Mouse (Mus musculus) embryonic facial prominence, embryonic 12.5 days (tissue): ENCODE results near the gene Ltn1. TPM values are rescaled to one million over a fixed set of nuclear protein-coding genes. Genes with fewer than 3 reads are reported as not detected.

Experiments used
- ATAC-seq: fragments of 200-750 bp; cut with Nextera tagmentation; 2 replicates; pipeline ENCODE4 v1.8.0; 2017; ENCODE audit not compliant: insufficient number of reproducible peaks, insufficient read depth, low FRiP score, low TSS enrichment
- H3K27ac ChIP-seq: fragments of 300-500 bp; sonication (generic); 2 replicates; pipeline ENCODE4 v1.5.1; 2016; ENCODE audit warnings: mild to moderate bottlenecking
- H3K27me3 ChIP-seq: fragments of 300-500 bp; sonication (generic); 2 replicates; pipeline ENCODE4 v1.6.1; 2016; ENCODE audit warnings: mild to moderate bottlenecking, moderate library complexity
- H3K36me3 ChIP-seq: fragments of 300-500 bp; sonication (generic); 2 replicates; pipeline ENCODE4 v1.6.1; 2016; ENCODE audit warnings: mild to moderate bottlenecking
- H3K4me1 ChIP-seq: fragments of 300-500 bp; sonication (generic); 2 replicates; pipeline ENCODE4 v1.6.1; 2016
- H3K4me2 ChIP-seq: fragments of 300-500 bp; sonication (generic); replicated peaks from 2 replicates; pipeline ENCODE4 v1.6.1; 2016; ENCODE audit warnings: mild to moderate bottlenecking, moderate library complexity
- H3K4me3 ChIP-seq: fragments of 300-500 bp; sonication (generic); 2 replicates; pipeline ENCODE4 v1.5.1; 2016; ENCODE audit warnings: mild to moderate bottlenecking
- H3K9ac ChIP-seq: fragments of 300-500 bp; sonication (generic); 2 replicates; pipeline ENCODE4 v1.6.1; 2016; ENCODE audit warnings: mild to moderate bottlenecking, moderate library complexity
- H3K9me3 ChIP-seq: fragments of 300-500 bp; sonication (generic); 2 replicates; pipeline ENCODE4 v1.6.1; 2016; ENCODE audit warnings: mild to moderate bottlenecking, moderate library complexity
- WGBS: fragments of 180-500 bp; shearing (Covaris S2); methylation state at CpG from one replicate; pipeline ENCODE4 v1.1.7; 2016; 5-methylcytosine and 5-hydroxymethylcytosine counted together
- polyA plus RNA-seq: library from polyadenylated mRNA; unstranded; fragments of >200 nt; fragmentation: Nextera tagmentation; extraction: Ambion mirVana; gene quantifications from 2 replicates; pipeline ENCODE4 v1.2.1, GENCODE M21; 2016

Gene Ltn1
- polyA plus RNA-seq, 1 experiment from 2014 or later: 31.7 TPM

GRCm38 (mm10) chr16:87387444-87387977 is 44.9 kb downstream of the Ltn1 start:
- Histone ChIP-seq H3K9ac (no peak overlapping the region), H3K4me3 (no peak overlapping the region), H3K9me3 (no peaks in the 10 kb centered on the region), H3K4me2 (no peak overlapping the region), H3K27ac (no peak overlapping the region), H3K27me3 (no peaks in the 10 kb centered on the region), H3K4me1 (no peaks in the 10 kb centered on the region), H3K36me3 (peaks cover 61% of the 10 kb centered on the region)
- WGBS: 97% methylated on average over 3 of the region's 3 CpGs
- no peak for ATAC-seq

- Histone ChIP-seq H3K4me2 (no peak overlapping the region), H3K9me3 (no peaks in the 10 kb centered on the region), H3K27me3 (no peaks in the 10 kb centered on the region), H3K9ac (no peak overlapping the region), H3K27ac (no peak overlapping the region), H3K4me1 (no peaks in the 10 kb centered on the region), H3K4me3 (no peak overlapping the region), H3K36me3 (peaks cover 79% of the 10 kb centered on the region)
- WGBS: 83% methylated on average over 2 of the region's 2 CpGs
- no peak for ATAC-seq
Observed at GRCm38 (mm10) chr16:87384366-87384765, 48.0 kb downstream of the Ltn1 start.

- no peak for ATAC-seq
- no peaks in the 10 kb centered on the region for H3K9me3 ChIP-seq
- H3K9ac ChIP-seq: no peak overlapping the region
- no peak overlapping the region for H3K4me2 ChIP-seq
- H3K4me1 ChIP-seq: no peaks in the 10 kb centered on the region
- 94% methylated on average over 2 of the region's 2 CpGs for WGBS
- H3K27ac ChIP-seq: no peak overlapping the region
- no peak overlapping the region for H3K4me3 ChIP-seq
- H3K27me3 ChIP-seq: no peaks in the 10 kb centered on the region
- H3K36me3 ChIP-seq: peaks cover 75% of the 10 kb centered on the region
Observed at GRCm38 (mm10) chr16:87382996-87383395, 49.4 kb downstream of the Ltn1 start.

- H3K27me3 ChIP-seq: no peaks in the 10 kb centered on the region
- H3K4me3 ChIP-seq: no peak overlapping the region
- no peak overlapping the region for H3K9ac ChIP-seq
- 91% methylated on average over 6 of the region's 6 CpGs for WGBS
- H3K9me3 ChIP-seq: no peaks in the 10 kb centered on the region
- no peaks in the 10 kb centered on the region for H3K4me1 ChIP-seq
- H3K4me2 ChIP-seq: no peak overlapping the region
- peaks cover 30% of the 10 kb centered on the region for H3K36me3 ChIP-seq
- ATAC-seq: no peak
- no peak overlapping the region for H3K27ac ChIP-seq
Observed at GRCm38 (mm10) chr16:87366445-87366844, 66.0 kb downstream of the Ltn1 start.

- peaks cover 30% of the 10 kb centered on the region for H3K36me3 ChIP-seq
- no peak overlapping the region for H3K4me2 ChIP-seq
- ATAC-seq: no peak
- H3K9ac ChIP-seq: no peak overlapping the region
- H3K4me1 ChIP-seq: no peaks in the 10 kb centered on the region
- no peaks in the 10 kb centered on the region for H3K27me3 ChIP-seq
- 63% methylated on average over 10 of the region's 10 CpGs for WGBS
- H3K9me3 ChIP-seq: no peaks in the 10 kb centered on the region
- no peak overlapping the region for H3K4me3 ChIP-seq
- H3K27ac ChIP-seq: no peak overlapping the region
Observed at GRCm38 (mm10) chr16:87366035-87366434, 66.4 kb downstream of the Ltn1 start.

- H3K9ac ChIP-seq: no peak overlapping the region
- H3K9me3 ChIP-seq: no peaks in the 10 kb centered on the region
- no peak overlapping the region for H3K27ac ChIP-seq
- 92% methylated on average over 4 of the region's 4 CpGs for WGBS
- H3K27me3 ChIP-seq: no peaks in the 10 kb centered on the region
- no peak for ATAC-seq
- H3K36me3 ChIP-seq: peaks cover 30% of the 10 kb centered on the region
- no peak overlapping the region for H3K4me2 ChIP-seq
- no peaks in the 10 kb centered on the region for H3K4me1 ChIP-seq
- no peak overlapping the region for H3K4me3 ChIP-seq
Observed at GRCm38 (mm10) chr16:87364231-87364630, 68.2 kb downstream of the Ltn1 start.

GRCm38 (mm10) chr16:87360096-87360495 is 72.3 kb downstream of the Ltn1 start:
- WGBS: 88% methylated on average over 6 of the region's 6 CpGs
- Histone ChIP-seq H3K4me2 (no peak overlapping the region), H3K4me1 (no peaks in the 10 kb centered on the region), H3K4me3 (no peak overlapping the region), H3K27ac (no peak overlapping the region), H3K9ac (no peak overlapping the region), H3K36me3 (peaks cover 31% of the 10 kb centered on the region), H3K27me3 (no peaks in the 10 kb centered on the region), H3K9me3 (no peaks in the 10 kb centered on the region)
- ATAC-seq: no peak

GRCm38 (mm10) chr16:87354748-87355147 is 77.7 kb downstream of the Ltn1 start:
- peak overlapping the region; percentile 48 for H3K4me2 ChIP-seq
- no peak overlapping the region for H3K27ac ChIP-seq
- no peaks in the 10 kb centered on the region for H3K27me3 ChIP-seq
- peaks cover 7% of the 10 kb centered on the region for H3K36me3 ChIP-seq
- no peak for ATAC-seq
- no peak overlapping the region for H3K9ac ChIP-seq
- H3K4me3 ChIP-seq: peak overlapping the region; percentile 72
- H3K4me1 ChIP-seq: no peaks in the 10 kb centered on the region
- 84% methylated on average over 7 of the region's 7 CpGs for WGBS
- no peaks in the 10 kb centered on the region for H3K9me3 ChIP-seq

- H3K36me3 ChIP-seq: peaks cover 7% of the 10 kb centered on the region
- peak within 1 kb of the TSS; percentile 48 for H3K4me2 ChIP-seq
- no peaks in the 10 kb centered on the region for H3K27me3 ChIP-seq
- no peaks in the 10 kb centered on the region for H3K9me3 ChIP-seq
- peak; percentile 98 for ATAC-seq
- H3K27ac ChIP-seq: peak within 1 kb of the TSS; percentile 91
- peak within 1 kb of the TSS; percentile 72 for H3K4me3 ChIP-seq
- H3K4me1 ChIP-seq: no peaks in the 10 kb centered on the region
- WGBS: under 1% methylated on average over 48 of the region's 48 CpGs
- H3K9ac ChIP-seq: peak within 1 kb of the TSS; percentile 74
Observed at GRCm38 (mm10) chr16:87354075-87354583, 78.3 kb downstream of the Ltn1 start, which contains the start of gene N6amt1. TSS of gene N6amt1 (plus strand) at chr16:87354185.

GRCm38 (mm10) chr16:87353605-87354004 is 78.8 kb downstream of the Ltn1 start:
- Histone ChIP-seq H3K27ac (no peak overlapping the region), H3K4me3 (peak overlapping the region; percentile 72), H3K4me1 (no peaks in the 10 kb centered on the region), H3K9ac (no peak overlapping the region), H3K4me2 (peak overlapping the region; percentile 48), H3K27me3 (no peaks in the 10 kb centered on the region), H3K9me3 (no peaks in the 10 kb centered on the region), H3K36me3 (peaks cover 2% of the 10 kb centered on the region)
- no peak for ATAC-seq
- WGBS: 89% methylated on average over 1 of the region's 1 CpGs

GRCm38 (mm10) chr16:87351386-87352105 is 80.9 kb downstream of the Ltn1 start:
- Histone ChIP-seq H3K4me1 (no peaks in the 10 kb centered on the region), H3K9ac (no peak overlapping the region), H3K4me3 (no peak overlapping the region), H3K27ac (no peak overlapping the region), H3K27me3 (no peaks in the 10 kb centered on the region), H3K4me2 (no peak overlapping the region), H3K9me3 (no peaks in the 10 kb centered on the region), H3K36me3 (no peaks in the 10 kb centered on the region)
- ATAC-seq: no peak
- 70% methylated on average over 5 of the region's 5 CpGs for WGBS

GRCm38 (mm10) chr16:87348133-87348532 is 84.3 kb downstream of the Ltn1 start:
- ATAC-seq: no peak

More at GRCm38 (mm10) chr16:87348133-87348532, 84.3 kb downstream of the Ltn1 start:
- H3K9ac ChIP-seq: no peak overlapping the region
- no peak overlapping the region for H3K4me2 ChIP-seq
- H3K9me3 ChIP-seq: no peaks in the 10 kb centered on the region
- no peak overlapping the region for H3K4me3 ChIP-seq
- no peak overlapping the region for H3K27ac ChIP-seq
- no peaks in the 10 kb centered on the region for H3K4me1 ChIP-seq
- H3K27me3 ChIP-seq: 0 out of 2 replicates have a peak, but pooled peaks cover 3% of the 10 kb centered on the region
- 97% methylated on average over 2 of the region's 2 CpGs for WGBS
- H3K36me3 ChIP-seq: no peaks in the 10 kb centered on the region
